Mouse (Mus musculus) E14TG2a.4 (cell line): ENCODE data around the gene Slc45a2.

Experiments
- CTCF ChIP-seq: conservative IDR thresholded peaks from 2 replicates; pipeline ENCODE4 v1.5.1; 2014; ENCODE audit warnings: low read length
- POU5F1 ChIP-seq: IDR thresholded peaks from 2 replicates; pipeline ENCODE4 v1.6.1; 2014; ENCODE audit warnings: low read length, borderline replicate concordance

GRCm38 (mm10) chr15:11042828-11043227, 42.3 kb downstream of the Slc45a2 start:
- TF ChIP-seq CTCF (no peak), POU5F1 (no peak)
